Mouse (Mus musculus) small intestine, adult 2 months (tissue): ENCODE data around the gene Tbc1d8.

ENCODE experiments used
- CTCF ChIP-seq: fragments of 200-500 bp; IDR thresholded peaks from 2 replicates; pipeline ENCODE4 v1.5.1; 2012; ENCODE audit warnings: low read depth, mild to moderate bottlenecking, control low read depth, inconsistent platforms, low read length, moderate library complexity, mixed read lengths; ENCODE audit not compliant: insufficient replicate concordance, insufficient read length; ENCODE audit errors: extremely low read depth
- POLR2A ChIP-seq: fragments of 200-500 bp; IDR thresholded peaks from 2 replicates; pipeline ENCODE4 v1.6.1; 2012; ENCODE audit warnings: low read depth, mild to moderate bottlenecking, control low read depth, inconsistent platforms, low read length, moderate library complexity

DNA sequence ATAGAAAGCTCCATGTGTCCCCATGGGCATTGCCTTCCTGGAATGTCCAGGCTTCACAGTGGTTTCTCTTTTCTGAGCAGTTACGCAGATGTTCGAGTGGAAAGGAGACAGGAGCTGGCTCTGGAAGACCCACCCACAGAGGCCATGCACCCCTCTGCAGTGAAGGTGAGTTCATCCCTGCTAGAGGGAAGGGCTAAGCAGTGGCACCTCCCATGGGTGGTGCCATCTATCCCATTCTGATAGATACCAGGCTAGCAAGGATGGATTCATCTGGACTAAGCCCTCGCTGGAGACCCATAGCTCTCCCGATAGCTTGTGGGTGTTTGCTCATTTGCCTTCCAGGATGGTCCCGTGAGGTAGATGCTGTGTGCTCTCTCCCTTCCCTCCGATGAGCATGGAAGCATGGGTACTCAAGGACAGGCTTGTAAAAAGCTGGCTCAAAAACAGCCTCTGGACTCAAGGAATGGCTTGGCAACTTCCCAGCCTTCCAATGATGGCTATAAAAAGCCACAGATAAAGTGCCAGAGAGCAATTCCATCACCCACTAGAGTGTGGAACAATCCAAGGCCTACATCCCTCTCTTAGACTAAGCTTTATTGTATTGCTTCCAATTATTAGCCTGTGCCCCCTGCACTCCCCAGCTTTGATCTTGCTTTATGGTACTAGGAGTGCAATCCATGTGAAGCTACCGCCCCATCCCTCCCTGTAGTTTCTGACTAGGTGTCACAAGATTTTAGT lies 147.5 kb downstream of the Tbc1d8 start:
- TF ChIP-seq CTCF (no peak), POLR2A (no peak)
